Mouse (Mus musculus): Measurements from ENCODE around the gene Serpinb1c. TPM values are rescaled to one million over a fixed set of nuclear protein-coding genes. Genes with fewer than 3 reads are reported as not detected.

Serpinb1c gene
- polyA plus RNA-seq, 1 experiment from 2014 or later = 0.15 TPM

GRCm38 (mm10) chr13:32833237-32833636, 64.8 kb downstream of the Serpinb1c start:
- no peaks in the 10 kb centered on the region for H3K36me3 ChIP-seq (ENCODE audit: control insufficient read depth, insufficient read depth, low read length)
- H3K4me3 ChIP-seq (ENCODE audit: low read depth, low read length) = no peak overlapping the region
- no peak overlapping the region for H3K27ac ChIP-seq (ENCODE audit: low read depth, low read length)
- H3K4me2 ChIP-seq (ENCODE audit: low read depth, low read length) = no peak overlapping the region
- 75% methylated on average over 6 of the region's 6 CpGs for WGBS
- no peaks in the 10 kb centered on the region for H3K9me3 ChIP-seq (ENCODE audit: control insufficient read depth, low read length)
- H3K27me3 ChIP-seq (ENCODE audit: control insufficient read depth, insufficient read depth, low read length) = no peaks in the 10 kb centered on the region
- no peak for ATAC-seq (ENCODE audit: low read depth)
- H3K4me1 ChIP-seq (ENCODE audit: control insufficient read depth, insufficient read depth, low read length) = 0 out of 2 replicates have a peak, but pooled peaks cover 3% of the 10 kb centered on the region
- no peak overlapping the region for H3K9ac ChIP-seq (replicated peaks; ENCODE audit: low read depth, low read length)

DNA sequence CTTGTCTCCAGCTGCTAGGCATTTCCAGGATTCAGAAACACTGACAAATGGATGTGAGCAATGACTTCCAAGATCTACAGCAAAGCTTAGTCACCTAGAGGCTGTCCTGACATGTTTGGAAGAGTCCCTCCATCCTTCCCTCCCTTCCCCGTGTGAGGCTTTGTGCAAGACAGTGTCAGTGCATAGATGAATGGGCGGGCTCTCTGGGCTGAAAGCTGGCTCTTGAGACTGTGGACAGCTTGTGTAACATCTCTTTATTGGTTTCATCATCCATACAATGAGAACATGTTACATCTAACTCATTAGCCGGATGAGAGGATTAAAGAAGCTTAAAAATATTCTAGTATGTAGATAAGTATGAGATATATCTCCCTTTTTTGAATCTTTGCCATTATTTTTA, 65.2 kb downstream of the Serpinb1c start:
- Histone ChIP-seq H3K9me3 (ENCODE audit: control insufficient read depth, low read length) (no peaks in the 10 kb centered on the region), H3K27ac (ENCODE audit: low read depth, low read length) (no peak overlapping the region), H3K36me3 (ENCODE audit: control insufficient read depth, insufficient read depth, low read length) (no peaks in the 10 kb centered on the region), H3K4me3 (ENCODE audit: low read depth, low read length) (no peak overlapping the region), H3K27me3 (ENCODE audit: control insufficient read depth, insufficient read depth, low read length) (no peaks in the 10 kb centered on the region), H3K9ac (replicated peaks; ENCODE audit: low read depth, low read length) (no peak overlapping the region), H3K4me1 (ENCODE audit: control insufficient read depth, insufficient read depth, low read length) (0 out of 2 replicates have a peak, but pooled peaks cover 3% of the 10 kb centered on the region), H3K4me2 (ENCODE audit: low read depth, low read length) (no peak overlapping the region)
- no peak for ATAC-seq (ENCODE audit: low read depth)
- 83% methylated on average over 3 of the region's 3 CpGs for WGBS

DNA sequence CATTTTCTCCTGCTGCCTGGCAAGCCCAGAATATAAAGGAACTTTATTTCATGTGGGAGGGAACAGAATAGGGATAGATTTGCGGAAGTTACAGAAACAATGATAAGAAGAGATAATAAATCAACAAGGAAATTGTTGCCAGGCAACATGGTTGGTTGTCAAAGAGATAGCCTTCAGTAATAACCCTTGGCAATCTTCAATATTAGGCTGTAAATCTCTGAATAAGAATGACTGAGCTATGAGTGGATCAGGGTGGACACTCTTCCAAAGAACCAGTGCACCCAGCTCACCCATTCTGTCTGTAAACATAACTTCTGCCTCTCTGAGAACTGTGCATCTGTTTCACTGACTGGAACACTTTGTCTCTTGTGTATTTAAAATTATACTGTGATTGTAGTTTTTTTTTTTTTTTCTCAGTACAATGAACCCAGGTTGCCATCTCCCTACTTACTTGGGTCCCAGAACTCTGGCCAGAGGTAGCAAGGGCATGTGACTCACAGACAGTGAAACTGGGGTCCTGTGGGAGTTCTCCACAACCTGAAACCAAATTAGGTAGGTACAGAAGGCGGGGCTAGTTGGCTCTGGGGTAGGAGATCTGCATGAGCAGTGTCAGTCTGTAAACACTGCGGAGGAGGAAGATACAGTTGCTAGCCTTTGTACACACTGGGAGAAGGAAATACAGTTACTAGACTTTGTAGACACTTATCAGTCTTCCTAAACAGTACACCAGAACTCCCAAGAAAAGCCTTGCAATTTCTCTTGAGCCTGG, 66.3 kb downstream of the Serpinb1c start:
- H3K4me1 ChIP-seq (ENCODE audit: control insufficient read depth, insufficient read depth, low read length) = 0 out of 2 replicates have a peak, but pooled peaks cover 3% of the 10 kb centered on the region
- H3K36me3 ChIP-seq (ENCODE audit: control insufficient read depth, insufficient read depth, low read length) = no peaks in the 10 kb centered on the region
- H3K9ac ChIP-seq (replicated peaks; ENCODE audit: low read depth, low read length) = no peak overlapping the region
- no peak overlapping the region for H3K4me2 ChIP-seq (ENCODE audit: low read depth, low read length)
- WGBS = 71% methylated on average over 3 of the region's 3 CpGs
- no peaks in the 10 kb centered on the region for H3K9me3 ChIP-seq (ENCODE audit: control insufficient read depth, low read length)
- no peaks in the 10 kb centered on the region for H3K27me3 ChIP-seq (ENCODE audit: control insufficient read depth, insufficient read depth, low read length)
- no peak overlapping the region for H3K27ac ChIP-seq (ENCODE audit: low read depth, low read length)
- no peak for ATAC-seq (ENCODE audit: low read depth)
- no peak overlapping the region for H3K4me3 ChIP-seq (ENCODE audit: low read depth, low read length)

Other genes starting within 250 kb of the Serpinb1c start
- 0.28 TPM in 1 of 2 replicates, not detected in the other for gene Mylk4, start 114.3 kb downstream of the Serpinb1c start, polyA plus RNA-seq (2014; fragmentation: Nextera tagmentation; extraction: Ambion mirVana)
- 25.6 and 29.0 TPM in 2 replicates for gene Wrnip1, start 96.2 kb downstream of the Serpinb1c start, polyA plus RNA-seq (2014; fragmentation: Nextera tagmentation; extraction: Ambion mirVana)
- not detected in 2 replicates for gene D930007J09Rik, start 95.4 kb downstream of the Serpinb1c start, polyA plus RNA-seq (2014; fragmentation: Nextera tagmentation; extraction: Ambion mirVana)
- gene Serpinb1a, start 47.0 kb downstream of the Serpinb1c start, polyA plus RNA-seq (2014; fragmentation: Nextera tagmentation; extraction: Ambion mirVana) = 0.54 and 2.6 TPM in 2 replicates
- 0.53 and 0.60 TPM in 2 replicates for gene Serpinb6b, start 67.0 kb upstream of the Serpinb1c start, polyA plus RNA-seq (2014; fragmentation: Nextera tagmentation; extraction: Ambion mirVana)
- gene Serpinb9, start 105.0 kb upstream of the Serpinb1c start, polyA plus RNA-seq (2014; fragmentation: Nextera tagmentation; extraction: Ambion mirVana) = 1.2 and 1.6 TPM in 2 replicates
- gene Serpinb9b, start 129.2 kb upstream of the Serpinb1c start, polyA plus RNA-seq (2014; fragmentation: Nextera tagmentation; extraction: Ambion mirVana) = 0.28 and 0.29 TPM in 2 replicates
- gene Serpinb1b, start 180.4 kb upstream of the Serpinb1c start, polyA plus RNA-seq (2014; fragmentation: Nextera tagmentation; extraction: Ambion mirVana) = 24.0 and 45.4 TPM in 2 replicates